In genomic region chr7:4498251-4498650, GRCm38 (mm10) we compare ENCODE assay signal across 7 mouse cellular contexts. TPM values are rescaled to one million over a fixed set of nuclear protein-coding genes. Genes with fewer than 3 reads are reported as not detected.
DNase-seq lines count a peak whose midpoint lies in the region; ATAC-seq and TF ChIP-seq lines count a peak whose summit lies in the region.

No protein-coding gene starts in this region.

- no peaks in the 10 kb centered on the region for H3K27me3 ChIP-seq in hindbrain, postnatal 0 days (ENCODE audit: insufficient read depth, low read length)
- H3K27me3 ChIP-seq in lung, embryonic 15.5 days = no peaks in the 10 kb centered on the region
- H3K27me3 ChIP-seq in small intestine, adult 2 months (ENCODE audit: control insufficient read depth, insufficient read depth, low read length) = no peaks in the 10 kb centered on the region

- TF ChIP-seq CTCF in hindbrain, postnatal 0 days (IDR thresholded peaks at IDR 0.05; ENCODE audit: low read depth) = no peak
- TF ChIP-seq CTCF in small intestine, adult 2 months (IDR thresholded peaks at IDR 0.05; ENCODE audit: extremely low read depth, insufficient read length, insufficient replicate concordance, low read depth, low read length) = no peak

- ATAC-seq in hindbrain, postnatal 0 days = peak; percentile 19; the same call in 1 of the 2 replicates
- ATAC-seq in lung, embryonic 15.5 days (ENCODE audit: borderline replicate concordance, extremely low read depth, low FRiP score, low TSS enrichment) = no peak
- ATAC-seq in inflammation-experienced regulatory T-cells, adult 6 months = no peak

- no peak for TF ChIP-seq POLR2A in small intestine, adult 2 months (IDR thresholded peaks at IDR 0.05; ENCODE audit: low read depth, low read length)

- H3K9me3 ChIP-seq in hindbrain, postnatal 0 days (ENCODE audit: low read length) = no peaks in the 10 kb centered on the region
- H3K9me3 ChIP-seq in lung, embryonic 15.5 days = no peaks in the 10 kb centered on the region

- no peak overlapping the region for H3K9ac ChIP-seq in hindbrain, postnatal 0 days (replicated peaks; ENCODE audit: low read length)
- no peak overlapping the region; the same call in 1 of the 2 replicates for H3K9ac ChIP-seq in lung, embryonic 15.5 days

- H3K4me3 ChIP-seq in hindbrain, postnatal 0 days (ENCODE audit: low read length) = no peak overlapping the region
- no peak overlapping the region for H3K4me3 ChIP-seq in lung, embryonic 15.5 days
- H3K4me3 ChIP-seq in small intestine, adult 2 months (ENCODE audit: low read depth, low read length) = no peak overlapping the region

- peaks cover 8% of the 10 kb centered on the region; the same call in 1 of the 2 replicates for H3K36me3 ChIP-seq in hindbrain, postnatal 0 days (ENCODE audit: insufficient read depth, low read length)
- peaks cover 27% of the 10 kb centered on the region for H3K36me3 ChIP-seq in lung, embryonic 15.5 days
- H3K36me3 ChIP-seq in small intestine, adult 2 months (ENCODE audit: control insufficient read depth, insufficient read depth, low read length) = peaks cover 10% of the 10 kb centered on the region

- 0 out of 2 replicates have a peak overlapping the region, but pooled peaks have one; percentile 32 for H3K27ac ChIP-seq in hindbrain, postnatal 0 days
- H3K27ac ChIP-seq in lung, embryonic 15.5 days = 0 out of 2 replicates have a peak overlapping the region, but pooled peaks have one; percentile 37
- H3K27ac ChIP-seq in small intestine, adult 2 months (ENCODE audit: insufficient read depth, low read depth, low read length) = peak overlapping the region; percentile 56

- intact Hi-C loops in gastrocnemius, postnatal 36 days (cut with DNase I) = no loop called here

- peak overlapping the region; percentile 91 for H3K4me2 ChIP-seq in hindbrain, postnatal 0 days (ENCODE audit: low read depth, low read length)
- H3K4me2 ChIP-seq in lung, embryonic 15.5 days = peak overlapping the region; percentile 76; the same call in 1 of the 2 replicates

- peak; percentile 88 for DNase-seq in Muller cell, postnatal 12 days (ENCODE audit: inconsistent ontology term)
- DNase-seq in adrenal gland, postnatal 36 days = peak; percentile 51 to 72
- DNase-seq in gastrocnemius, postnatal 36 days = peak; percentile 52 to 69
- DNase-seq in hindbrain, postnatal 0 days (ENCODE audit: low spot score) = peak; percentile 75

- H3K4me1 ChIP-seq in hindbrain, postnatal 0 days (ENCODE audit: insufficient read depth, low read length) = peaks cover 30% of the 10 kb centered on the region
- peaks cover 32% of the 10 kb centered on the region for H3K4me1 ChIP-seq in lung, embryonic 15.5 days
- H3K4me1 ChIP-seq in small intestine, adult 2 months (ENCODE audit: control insufficient read depth, insufficient read depth, insufficient read length, low read length) = peaks cover 4% of the 10 kb centered on the region; the same call in 1 of the 2 replicates

- 9% methylated on average over 9 of the region's 9 CpGs for WGBS in hindbrain, postnatal 0 days
- WGBS in lung, embryonic 15.5 days = 16% methylated on average over 9 of the region's 9 CpGs
- 50% methylated on average over 9 of the region's 9 CpGs for WGBS in small intestine, adult 2 months

RNA-seq across cellular contexts. Expression of gene Ppp1r12c, which starts 3.2 kb away (rescaled TPM):
- total RNA-seq in adrenal gland, postnatal 36 days (2021) = 100 to 1,000 TPM in 1 of 2 experiments, 10 to 100 TPM in 1; 74.6 to 112 TPM
- 10 to 100 TPM; 18.3 to 19.4 TPM for total RNA-seq in gastrocnemius, postnatal 36 days (2021)
- total RNA-seq in hindbrain, postnatal 0 days (2014; rRNA removed) = 88.2 and 109 TPM in 2 replicates
- 33.9 and 42.0 TPM in 2 replicates for polyA plus RNA-seq in hindbrain, postnatal 0 days (2015; fragmentation: Nextera tagmentation; extraction: Ambion mirVana)
- polyA plus RNA-seq in lung, embryonic 15.5 days (2015; fragmentation: Nextera tagmentation; extraction: Ambion mirVana) = 41.6 and 49.0 TPM in 2 replicates
- polyA plus RNA-seq in small intestine, adult 2 months (2012; rRNA removed) = 58.0 and 59.2 TPM in 2 replicates
- 10 to 100 TPM; 19.1 to 23.9 (median 19.4) TPM for polyA plus RNA-seq in inflammation-experienced regulatory T-cells, adult 6 months (2017; shearing (Covaris generic))

RNA-seq across cellular contexts. Expression of gene Tnnt1, which starts 17.9 kb away (rescaled TPM):
- total RNA-seq in adrenal gland, postnatal 36 days (2021) = 1 to 10 TPM; 1.0 to 1.8 TPM
- 100 to 1,000 TPM; 181 to 818 TPM for total RNA-seq in gastrocnemius, postnatal 36 days (2021)
- total RNA-seq in hindbrain, postnatal 0 days (2014; rRNA removed) = 0.93 and 3.5 TPM in 2 replicates
- 2.9 and 3.6 TPM in 2 replicates for polyA plus RNA-seq in hindbrain, postnatal 0 days (2015; fragmentation: Nextera tagmentation; extraction: Ambion mirVana)
- 13.4 and 23.1 TPM in 2 replicates for polyA plus RNA-seq in lung, embryonic 15.5 days (2015; fragmentation: Nextera tagmentation; extraction: Ambion mirVana)
- 0.22 and 0.58 TPM in 2 replicates for polyA plus RNA-seq in small intestine, adult 2 months (2012; rRNA removed)
- polyA plus RNA-seq in inflammation-experienced regulatory T-cells, adult 6 months (2017; shearing (Covaris generic)) = 1 to 10 TPM; 6.4 to 8.0 (median 6.9) TPM

RNA-seq across cellular contexts. Expression of gene Tnni3, which starts 25.8 kb away (rescaled TPM):
- total RNA-seq in adrenal gland, postnatal 36 days (2021) = under 1 TPM; 0.56 to 0.76 TPM
- under 1 TPM; 0.44 to 0.64 TPM for total RNA-seq in gastrocnemius, postnatal 36 days (2021)
- total RNA-seq in hindbrain, postnatal 0 days (2014; rRNA removed) = 1.9 TPM in 1 of 2 replicates, not detected in the other
- 2.1 and 3.9 TPM in 2 replicates for polyA plus RNA-seq in hindbrain, postnatal 0 days (2015; fragmentation: Nextera tagmentation; extraction: Ambion mirVana)
- polyA plus RNA-seq in lung, embryonic 15.5 days (2015; fragmentation: Nextera tagmentation; extraction: Ambion mirVana) = 79.8 and 114 TPM in 2 replicates
- 0.43 and 1.4 TPM in 2 replicates for polyA plus RNA-seq in small intestine, adult 2 months (2012; rRNA removed)
- 1 to 10 TPM in 2 of 3 experiments, under 1 TPM in 1; 0.48 to 3.4 (median 1.4) TPM for polyA plus RNA-seq in inflammation-experienced regulatory T-cells, adult 6 months (2017; shearing (Covaris generic))

RNA-seq across cellular contexts. Expression of gene Dnaaf3, which starts 34.0 kb away (rescaled TPM):
- 1 to 10 TPM in 1 of 2 experiments, under 1 TPM in 1; 0.70 to 1.2 TPM for total RNA-seq in adrenal gland, postnatal 36 days (2021)
- total RNA-seq in gastrocnemius, postnatal 36 days (2021) = not detected
- total RNA-seq in hindbrain, postnatal 0 days (2014; rRNA removed) = 2.1 and 3.8 TPM in 2 replicates
- polyA plus RNA-seq in hindbrain, postnatal 0 days (2015; fragmentation: Nextera tagmentation; extraction: Ambion mirVana) = 2.0 and 2.6 TPM in 2 replicates
- polyA plus RNA-seq in lung, embryonic 15.5 days (2015; fragmentation: Nextera tagmentation; extraction: Ambion mirVana) = 2.9 and 3.2 TPM in 2 replicates
- 1.1 and 1.9 TPM in 2 replicates for polyA plus RNA-seq in small intestine, adult 2 months (2012; rRNA removed)
- polyA plus RNA-seq in inflammation-experienced regulatory T-cells, adult 6 months (2017; shearing (Covaris generic)) = 1 to 10 TPM; 1.3 to 2.1 (median 1.3) TPM

RNA-seq across cellular contexts. Expression of gene Eps8l1, which starts 37.8 kb away (rescaled TPM):
- 1 to 10 TPM; 2.6 to 9.6 TPM for total RNA-seq in adrenal gland, postnatal 36 days (2021)
- total RNA-seq in gastrocnemius, postnatal 36 days (2021) = 1 to 10 TPM in 1 of 2 experiments, under 1 TPM in 1; 0.59 to 1.5 TPM
- 5.0 and 5.8 TPM in 2 replicates for total RNA-seq in hindbrain, postnatal 0 days (2014; rRNA removed)
- 5.7 and 7.7 TPM in 2 replicates for polyA plus RNA-seq in hindbrain, postnatal 0 days (2015; fragmentation: Nextera tagmentation; extraction: Ambion mirVana)
- polyA plus RNA-seq in lung, embryonic 15.5 days (2015; fragmentation: Nextera tagmentation; extraction: Ambion mirVana) = 14.1 and 15.5 TPM in 2 replicates
- polyA plus RNA-seq in small intestine, adult 2 months (2012; rRNA removed) = 0.76 and 2.3 TPM in 2 replicates
- 10 to 100 TPM in 2 of 3 experiments, 1 to 10 TPM in 1; 3.8 to 22.3 (median 12.5) TPM for polyA plus RNA-seq in inflammation-experienced regulatory T-cells, adult 6 months (2017; shearing (Covaris generic))

Comparison
In these comparisons a context has a peak if more than half of its experiments do, and no peak if none do; other contexts are left out.
1. RNA of gene Tnni3, which starts 25.8 kb away (polyA plus RNA-seq): 79.8 to 114 TPM in lung, embryonic 15.5 days; 2.1 to 3.9 TPM in hindbrain, postnatal 0 days, 0.48 to 3.4 TPM in inflammation-experienced regulatory T-cells, adult 6 months and 0.43 to 1.4 TPM in small intestine, adult 2 months; every median in the first group is over 10 times any median in the second.
2. Peak in every context shown above with its lines, with median percentiles within 50 percentile points of each other: DNase-seq and H3K27ac ChIP-seq.